Mouse (Mus musculus): ENCODE results near the gene Csrnp1.

DNA sequence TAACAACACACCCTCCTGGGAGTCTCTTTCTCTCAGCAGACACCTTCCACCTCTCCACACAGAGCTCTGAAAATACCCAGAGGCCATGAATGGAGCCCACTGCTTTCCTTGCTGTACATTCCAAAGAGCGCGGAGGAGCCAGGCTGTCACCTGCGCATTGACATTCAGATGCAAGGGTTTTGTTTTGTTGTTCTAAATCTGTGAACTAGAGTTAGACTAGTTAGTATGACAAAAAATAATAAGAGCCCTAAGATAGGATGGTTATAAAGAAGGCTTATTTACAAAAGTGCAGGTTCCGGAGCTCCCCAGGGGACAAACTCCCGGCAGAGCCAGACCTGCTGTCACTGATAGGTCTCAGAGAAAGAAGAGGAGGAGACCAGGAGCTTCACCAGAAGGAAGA lies 6.9 kb upstream of the Csrnp1 start:
- TF ChIP-seq CTCF (IDR thresholded peaks at IDR 0.05; ENCODE audit: control insufficient read depth, insufficient read depth, low read length): no peak
- no peak for TF ChIP-seq POLR2A (IDR thresholded peaks at IDR 0.05; ENCODE audit: borderline replicate concordance, control insufficient read depth, low read depth, low read length)

Data from bone marrow, adult 2 months (tissue).